Mouse (Mus musculus) CH12.LX (cell line): ENCODE measurements around the gene Dhx32.

Source experiments
- CTCF ChIP-seq, 2 experiments: IDR thresholded peaks in 1 of 2; conservative IDR thresholded peaks in 1 of 2; 2 replicates each; pipeline ENCODE4 v1.5.1; 2011 to 2012; ENCODE audit warnings: low read depth in 2 of 2, low read length in 2 of 2, improper control_type of control experiment in 1 of 2, inconsistent platforms in 1 of 2, mild to moderate bottlenecking in 1 of 2, moderate library complexity in 1 of 2
- ELF1 ChIP-seq: IDR thresholded peaks from 2 replicates; pipeline ENCODE4 v1.6.1; 2014; ENCODE audit warnings: low read depth, mild to moderate bottlenecking, inconsistent platforms, low read length, improper control_type of control experiment
- EP300 ChIP-seq: IDR thresholded peaks from 2 replicates; pipeline ENCODE4 v1.6.1; 2011; ENCODE audit warnings: low read length, improper control_type of control experiment
- ETS1 ChIP-seq: conservative IDR thresholded peaks from 2 replicates; pipeline ENCODE4 v1.6.1; 2012; ENCODE audit warnings: low read depth, mild to moderate bottlenecking, inconsistent platforms, low read length, improper control_type of control experiment, moderate library complexity
- HCFC1 ChIP-seq: IDR thresholded peaks from 2 replicates; pipeline ENCODE4 v1.6.1; 2012; ENCODE audit warnings: low read depth, mild to moderate bottlenecking, inconsistent platforms, low read length, improper control_type of control experiment
- JUN ChIP-seq: IDR thresholded peaks from 2 replicates; pipeline ENCODE4 v1.6.1; 2011; ENCODE audit warnings: low read depth, mild to moderate bottlenecking, low read length, improper control_type of control experiment, moderate library complexity; ENCODE audit not compliant: insufficient read depth
- MAFK ChIP-seq: IDR thresholded peaks from 2 replicates; pipeline ENCODE4 v1.6.1; 2011; ENCODE audit warnings: low read length, improper control_type of control experiment; ENCODE audit not compliant: insufficient replicate concordance
- MAZ ChIP-seq: IDR thresholded peaks from 2 replicates; pipeline ENCODE4 v1.6.1; 2012; ENCODE audit warnings: low read depth, mild to moderate bottlenecking, inconsistent platforms, low read length, improper control_type of control experiment, moderate library complexity
- NRF1 ChIP-seq: IDR thresholded peaks from 2 replicates; pipeline ENCODE4 v1.6.1; 2014; ENCODE audit warnings: low read depth, mild to moderate bottlenecking, inconsistent platforms, low read length, improper control_type of control experiment, moderate library complexity
- POLR2A ChIP-seq: IDR thresholded peaks from 2 replicates; pipeline ENCODE4 v1.6.1; 2011; ENCODE audit warnings: low read depth, mild to moderate bottlenecking, improper control_type of control experiment, low read length
- TBP ChIP-seq: conservative IDR thresholded peaks from 2 replicates; pipeline ENCODE4 v1.6.1; 2011; ENCODE audit warnings: low read depth, low read length, improper control_type of control experiment
- TCF12 ChIP-seq: IDR thresholded peaks from 2 replicates; pipeline ENCODE4 v1.6.1; 2014; ENCODE audit warnings: low read depth, mild to moderate bottlenecking, inconsistent platforms, low read length, improper control_type of control experiment
- USF1 ChIP-seq: IDR thresholded peaks from 2 replicates; pipeline ENCODE4 v1.6.1; 2014; ENCODE audit warnings: low read depth, mild to moderate bottlenecking, inconsistent platforms, low read length, improper control_type of control experiment

DNA sequence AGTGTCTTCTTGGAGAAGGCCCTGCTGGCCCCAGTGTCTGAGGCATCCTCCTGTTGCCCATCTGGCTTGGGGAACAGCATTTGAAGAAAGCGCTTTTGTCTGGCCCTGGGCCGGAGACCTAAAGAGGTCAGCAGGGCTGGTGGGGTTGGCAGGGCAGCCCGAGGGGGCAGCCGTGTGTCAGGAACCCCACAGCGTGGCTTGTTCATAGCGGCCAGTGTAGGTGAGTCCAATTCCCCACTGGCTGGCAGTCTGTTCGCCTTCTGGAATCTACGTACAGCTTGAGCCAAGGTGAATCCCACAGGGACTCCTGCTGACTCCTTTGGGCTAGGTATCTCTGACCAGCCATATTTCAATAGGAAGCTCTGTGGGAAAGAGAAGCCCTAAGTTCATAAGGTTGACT, 103.8 kb downstream of the Dhx32 start:
- TF ChIP-seq TCF12 (no peak), EP300 (no peak), JUN (no peak), USF1 (no peak), POLR2A (no peak), NRF1 (no peak), ELF1 (no peak), MAFK (no peak), CTCF (conservative IDR thresholded peaks at IDR 0.05 in 1 of 2, IDR thresholded peaks at IDR 0.05 in 1 of 2; ENCODE audit: low read depth in 2 of 2, low read length in 2 of 2) (no peak), ETS1 (no peak), MAZ (no peak), HCFC1 (no peak), TBP (no peak)
